Mouse (Mus musculus): ENCODE measurements around the gene Mterf2. TPM values are rescaled to one million over a fixed set of nuclear protein-coding genes. Genes with fewer than 3 reads are reported as not detected.

Gene Mterf2
- polyA plus RNA-seq (2012; rRNA removed), result 28.1 and 29.6 TPM in 2 replicates

DNA sequence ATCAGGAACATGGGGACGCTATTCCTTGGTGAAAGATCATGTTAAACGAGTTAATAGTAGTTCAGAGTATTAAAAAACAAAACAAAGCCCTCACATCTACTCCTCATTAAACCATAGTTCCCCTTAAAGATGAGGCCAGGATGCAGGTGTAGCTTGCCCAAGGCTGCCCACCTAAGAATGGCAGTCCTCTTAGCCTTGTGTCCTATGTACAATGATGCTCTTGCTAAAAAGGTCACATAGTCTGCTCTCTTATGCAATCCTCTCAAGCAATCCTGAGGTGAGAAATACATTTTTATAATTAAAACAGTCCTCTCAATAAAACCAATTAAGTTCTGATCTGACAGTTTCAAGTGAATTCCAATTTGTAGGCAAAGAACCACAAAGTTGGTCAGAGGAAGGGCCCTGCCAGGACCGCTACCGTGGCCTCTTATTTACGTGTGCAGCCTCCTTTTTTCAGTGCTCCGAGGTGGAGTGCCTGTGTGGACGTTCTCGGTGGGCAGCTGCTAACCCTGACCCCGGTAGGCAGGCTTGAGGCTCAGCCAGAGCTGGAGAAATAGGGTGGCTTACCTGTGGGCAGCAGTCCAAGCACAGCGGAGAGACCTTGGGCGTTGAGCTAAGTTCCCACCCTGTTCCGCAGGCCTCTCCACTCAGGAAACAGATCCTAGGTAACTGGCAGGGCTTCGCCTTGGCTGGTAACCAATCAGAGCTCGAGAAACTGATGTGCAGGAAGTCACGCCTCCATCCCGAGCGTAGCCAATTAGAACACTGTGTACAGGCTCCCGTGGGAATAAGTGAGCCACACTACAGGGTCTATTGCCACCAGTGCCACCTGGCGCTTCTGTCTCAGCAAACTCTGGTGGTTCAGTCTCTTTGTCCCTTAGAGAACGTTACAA is at the start of gene Mterf2:
Gene Mterf2, minus strand, starts transcription at position 633 of the 893 bp plus-strand sequence.

DNA sequence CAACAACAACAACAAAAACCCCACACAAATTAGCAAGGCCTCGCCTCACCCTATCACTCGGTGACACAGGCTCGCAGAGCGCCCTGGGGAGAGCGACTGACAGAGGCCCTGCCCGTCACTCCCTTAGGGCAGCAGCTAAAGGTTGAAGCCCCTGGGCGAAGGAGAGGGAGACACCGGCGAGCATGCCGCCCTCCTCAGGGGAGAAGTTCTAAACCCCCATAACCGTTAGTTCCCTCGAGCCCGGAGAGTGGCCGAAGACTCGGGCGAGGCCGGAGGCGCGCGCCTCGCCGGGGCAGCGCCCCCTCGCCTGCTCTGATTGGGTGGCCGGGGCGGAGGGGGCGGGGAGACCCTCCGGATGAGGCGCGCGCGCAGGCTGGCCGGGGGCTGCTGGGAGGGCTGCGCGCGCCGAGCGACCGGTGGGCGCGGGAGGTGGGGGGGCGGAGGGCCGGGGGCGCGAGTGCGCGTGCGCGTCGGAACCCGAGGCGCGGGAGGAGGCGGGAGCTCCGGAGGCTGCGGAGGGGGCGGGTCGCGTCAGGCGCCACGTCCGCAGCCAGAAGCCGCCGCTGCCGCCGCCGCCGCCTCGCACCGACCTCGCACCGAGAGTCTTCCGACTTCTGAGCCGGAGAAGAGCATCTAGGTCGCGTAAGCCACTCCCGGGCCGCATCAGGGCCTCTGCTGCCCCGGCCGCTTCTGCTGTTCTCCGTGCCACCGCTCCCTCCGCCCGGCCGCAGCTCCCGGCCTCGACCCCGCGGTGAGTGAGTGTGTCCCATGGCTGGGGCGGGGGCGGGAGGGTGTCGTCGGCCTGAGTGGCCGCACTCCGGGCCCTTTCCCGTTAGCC is 25.4 kb downstream of the Mterf2 start, which contains the start of the genes Fhl4 and Tmem263:
Gene Fhl4, minus strand, starts transcription at position 249 of the 838 bp plus-strand sequence.
Gene Tmem263, plus strand, starts transcription at position 381 of the 838 bp plus-strand sequence.

Other genes starting within 250 kb of the Mterf2 start
- 41.9 and 44.7 TPM in 2 replicates for gene Ric8b, start 210.4 kb downstream of the Mterf2 start, polyA plus RNA-seq (2012; rRNA removed)
- 1.2 and 1.4 TPM in 2 replicates for gene Fhl4, start 25.5 kb downstream of the Mterf2 start, polyA plus RNA-seq (2012; rRNA removed)
- 14.7 and 18.1 TPM in 2 replicates for gene Tmem263, start 25.4 kb downstream of the Mterf2 start, polyA plus RNA-seq (2012; rRNA removed)
- 18.3 and 18.8 TPM in 2 replicates for gene Cry1, start 57.0 kb upstream of the Mterf2 start, polyA plus RNA-seq (2012; rRNA removed)

Data from central nervous system, embryonic 14 days (tissue).